In the genomic region with DNA sequence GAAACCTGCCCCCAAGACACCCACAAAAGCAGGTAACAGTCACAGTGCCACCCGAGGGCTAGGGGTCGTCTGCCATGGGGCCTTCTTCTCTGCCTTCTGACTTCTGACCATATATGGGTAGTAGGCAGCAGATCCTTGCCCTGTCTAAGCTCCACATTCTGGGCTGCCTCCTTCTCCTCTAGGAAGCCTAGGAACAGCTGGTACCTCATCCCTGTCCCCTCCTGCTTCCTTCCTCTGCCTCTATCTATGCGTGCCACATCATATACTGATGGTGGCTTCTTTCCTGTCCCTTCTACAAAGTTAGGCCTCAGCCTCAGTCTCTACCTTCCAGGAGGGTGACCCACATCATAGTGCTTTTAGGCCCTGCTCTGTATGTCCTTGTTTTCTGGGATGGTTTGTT, we compare ENCODE assay signal across 19 mouse cellular contexts.
A peak's percentile ranks its signal among the peaks of the same experiment; 100 is the strongest.
DNase-seq lines count a peak whose midpoint lies in the region; ATAC-seq and TF ChIP-seq lines count a peak whose summit lies in the region.
"Had no signal": no experiment of that assay in that cellular context is flagged by ENCODE, and none has a peak within 500 bp of the region (broad histone marks: within the 10 kb centered on the region; RNA-seq: fewer than 3 reads in every experiment).

No protein-coding gene starts in this region.

- no peak overlapping the region for H3K4me3 ChIP-seq in kidney, adult 2 months (ENCODE audit: insufficient read depth, low read depth, low read length)
- no peak overlapping the region for H3K4me3 ChIP-seq in lung, postnatal 0 days (ENCODE audit: low read depth, low read length)
- no peak overlapping the region for H3K4me3 ChIP-seq in stomach, embryonic 16.5 days (replicated peaks; ENCODE audit: low read length)
- H3K4me3 ChIP-seq: forebrain, embryonic 12.5 days; layer of hippocampus, adult 2 months; midbrain, embryonic 10.5 days had no signal

- WGBS in kidney, adult 2 months: 62% methylated on average over 3 of the region's 3 CpGs
- WGBS in lung, postnatal 0 days: 52% methylated on average over 3 of the region's 3 CpGs
- WGBS in stomach, embryonic 16.5 days: 73% methylated on average over 3 of the region's 3 CpGs

- peak; percentile 92 for DNase-seq in heart, adult 11 months
- no peak for DNase-seq in heart, adult 8-10 months (ENCODE audit: low spot score)
- no peak for DNase-seq in kidney, adult 2 months
- DNase-seq in kidney, postnatal 4 days: no peak
- DNase-seq in lung, postnatal 0 days (ENCODE audit: low spot score): no peak
- no peak for DNase-seq in lung, postnatal 25 days (ENCODE audit: low spot score)
- DNase-seq in thymus, postnatal 36 days: no peak
- DNase-seq: cerebellum, postnatal 10 days; embryo, embryonic 11 days; gastrocnemius, postnatal 25 days; kidney, adult 8-10 months; spleen, adult 18-20 months; thymus, postnatal 14 days had no signal

- H3K4me2 ChIP-seq in lung, postnatal 0 days (replicated peaks; ENCODE audit: low read depth, low read length): no peak overlapping the region
- H3K4me2 ChIP-seq in stomach, embryonic 16.5 days (ENCODE audit: low read depth, low read length): no peak overlapping the region
- H3K4me2 ChIP-seq: forebrain, embryonic 12.5 days had no signal

- no peaks in the 10 kb centered on the region for H3K27me3 ChIP-seq in kidney, adult 2 months (replicated peaks; ENCODE audit: control insufficient read depth, insufficient read depth, low read length)
- no peaks in the 10 kb centered on the region for H3K27me3 ChIP-seq in lung, postnatal 0 days (replicated peaks; ENCODE audit: insufficient read depth, low read length)
- no peaks in the 10 kb centered on the region for H3K27me3 ChIP-seq in stomach, embryonic 16.5 days (ENCODE audit: control insufficient read depth, insufficient read depth, low read length)

- H3K9ac ChIP-seq in lung, postnatal 0 days (replicated peaks; ENCODE audit: low read depth): no peak overlapping the region
- H3K9ac ChIP-seq in stomach, embryonic 16.5 days (ENCODE audit: low read length): no peak overlapping the region
- H3K9ac ChIP-seq: forebrain, embryonic 12.5 days; liver, embryonic 14.5 days had no signal

- H3K9me3 ChIP-seq in lung, postnatal 0 days (ENCODE audit: low read length): no peaks in the 10 kb centered on the region
- H3K9me3 ChIP-seq in stomach, embryonic 16.5 days (replicated peaks; ENCODE audit: control insufficient read depth, low read length): 0 out of 2 replicates have a peak, but pooled peaks cover 6% of the 10 kb centered on the region

- H3K4me1 ChIP-seq in kidney, adult 2 months (ENCODE audit: control insufficient read depth, insufficient read depth, low read length): no peaks in the 10 kb centered on the region
- no peaks in the 10 kb centered on the region; the same call in 1 of the 2 replicates for H3K4me1 ChIP-seq in lung, postnatal 0 days (ENCODE audit: insufficient read depth, low read depth, low read length)
- H3K4me1 ChIP-seq in stomach, embryonic 16.5 days (ENCODE audit: control insufficient read depth, insufficient read depth, low read length): 0 out of 2 replicates have a peak, but pooled peaks cover 3% of the 10 kb centered on the region
- H3K4me1 ChIP-seq: forebrain, embryonic 12.5 days had no signal

- H3K27ac ChIP-seq in kidney, adult 2 months (ENCODE audit: insufficient read depth, low read depth, low read length): peak overlapping the region; percentile 56
- H3K27ac ChIP-seq in lung, postnatal 0 days (ENCODE audit: low read length): peak overlapping the region; percentile 71
- peak overlapping the region; percentile 39; the same call in 1 of the 2 replicates for H3K27ac ChIP-seq in stomach, embryonic 16.5 days (ENCODE audit: low read length)
- H3K27ac ChIP-seq: forebrain, embryonic 12.5 days; layer of hippocampus, adult 2 months; liver, embryonic 14.5 days; midbrain, embryonic 10.5 days had no signal

- TF ChIP-seq EP300 in lung, postnatal 0 days (IDR thresholded peaks at IDR 0.05): no peak

- TF ChIP-seq CTCF in kidney, adult 2 months (conservative IDR thresholded peaks at IDR 0.05; ENCODE audit: insufficient read depth, insufficient read length, low read depth, low read length): no peak
- TF ChIP-seq CTCF in lung, postnatal 0 days (IDR thresholded peaks at IDR 0.05): no peak

- H3K36me3 ChIP-seq in kidney, adult 2 months (ENCODE audit: control insufficient read depth, insufficient read depth, low read length): peaks cover 2% of the 10 kb centered on the region; the same call in 1 of the 2 replicates
- peaks cover 11% of the 10 kb centered on the region; the same call in 1 of the 2 replicates for H3K36me3 ChIP-seq in lung, postnatal 0 days (ENCODE audit: insufficient read depth, low read length)
- 0 out of 2 replicates have a peak, but pooled peaks cover 6% of the 10 kb centered on the region for H3K36me3 ChIP-seq in stomach, embryonic 16.5 days (ENCODE audit: control insufficient read depth, insufficient read depth, low read length)
- H3K36me3 ChIP-seq: forebrain, embryonic 12.5 days had no signal

- TF ChIP-seq POLR2A in kidney, adult 2 months (IDR thresholded peaks at IDR 0.05; ENCODE audit: low read depth, low read length): no peak

- ATAC-seq in lung, postnatal 0 days: peak; percentile 58
- no peak; the same call in 1 of the 2 replicates for ATAC-seq in stomach, embryonic 16.5 days (ENCODE audit: insufficient read depth, low FRiP score)
- ATAC-seq: hindbrain, embryonic 16.5 days had no signal
